Mouse (Mus musculus) brain, embryonic 14.5 days (tissue): Measurements from ENCODE around the gene Pcdh17. TPM values are rescaled to one million over a fixed set of nuclear protein-coding genes. Genes with fewer than 3 reads are reported as not detected.
A peak's percentile ranks its signal among the peaks of the same experiment; 100 is the strongest.

Experiments
- DNase-seq: peaks from one replicate; pipeline ENCODE4 v3.0.0-alpha.2; 2011; ENCODE audit warnings: low read depth
- CTCF ChIP-seq: fragments of 200-500 bp; IDR thresholded peaks from 2 replicates; pipeline ENCODE4 v1.5.1; 2012; ENCODE audit warnings: inconsistent platforms, mild to moderate bottlenecking, moderate library complexity, borderline replicate concordance; ENCODE audit not compliant: insufficient read depth, insufficient read length; ENCODE audit errors: extremely low read depth
- POLR2A ChIP-seq: fragments of 200-500 bp; IDR thresholded peaks from 2 replicates; pipeline ENCODE4 v1.6.1; 2012; ENCODE audit warnings: mild to moderate bottlenecking, inconsistent platforms, borderline replicate concordance; ENCODE audit not compliant: poor library complexity, insufficient read depth, insufficient read length, severe bottlenecking; ENCODE audit errors: extremely low read depth
- polyA plus RNA-seq: library from polyadenylated mRNA; depleted of rRNA; stranded (reverse); fragments of >200 nt; gene quantifications from 2 replicates; pipeline ENCODE4 v1.2.3, GENCODE M21; 2012

The Pcdh17 gene
- polyA plus RNA-seq, 1 experiment: 20.3 TPM

DNA sequence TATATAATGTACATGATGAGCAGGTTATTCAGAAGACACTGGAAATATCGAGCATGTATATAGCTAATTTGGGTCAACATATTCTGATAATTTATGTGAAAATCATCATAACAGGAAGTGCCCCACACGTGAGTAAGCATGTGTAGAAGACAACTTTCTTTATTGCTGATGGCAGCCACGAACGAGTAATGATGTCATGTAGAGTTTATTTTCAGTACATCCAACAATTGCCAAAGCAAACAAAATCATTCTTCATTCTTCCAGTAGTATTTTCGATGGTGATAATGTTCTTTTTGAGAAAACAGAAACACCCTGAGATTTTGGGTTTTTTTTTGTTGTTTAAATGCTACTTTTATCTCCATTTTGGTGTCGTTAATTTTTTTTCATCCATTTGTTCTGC is 37.2 kb downstream of the Pcdh17 start:
- no peak for DNase-seq
- TF ChIP-seq CTCF (no peak), POLR2A (no peak)

DNA sequence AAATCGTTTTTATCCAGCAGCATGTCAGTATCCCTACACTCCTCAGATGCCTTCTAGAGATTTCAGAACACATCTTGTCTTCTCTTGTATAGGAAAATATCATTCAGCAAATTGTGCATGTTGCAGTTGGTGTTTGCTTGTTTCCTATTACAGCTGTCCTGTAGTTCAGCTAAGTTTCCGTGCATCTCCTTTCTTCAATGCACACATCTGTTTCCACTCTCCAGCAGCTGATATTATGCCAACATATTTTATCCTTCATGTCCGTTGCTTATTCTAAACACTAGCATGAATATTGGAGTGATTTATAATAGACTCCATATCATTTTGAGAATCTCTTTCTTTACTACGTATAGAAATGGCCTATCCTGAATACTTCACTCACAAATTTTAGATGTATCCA is 41.0 kb downstream of the Pcdh17 start:
- TF ChIP-seq CTCF: no peak
- no peak for TF ChIP-seq POLR2A
- DNase-seq: no peak

DNA sequence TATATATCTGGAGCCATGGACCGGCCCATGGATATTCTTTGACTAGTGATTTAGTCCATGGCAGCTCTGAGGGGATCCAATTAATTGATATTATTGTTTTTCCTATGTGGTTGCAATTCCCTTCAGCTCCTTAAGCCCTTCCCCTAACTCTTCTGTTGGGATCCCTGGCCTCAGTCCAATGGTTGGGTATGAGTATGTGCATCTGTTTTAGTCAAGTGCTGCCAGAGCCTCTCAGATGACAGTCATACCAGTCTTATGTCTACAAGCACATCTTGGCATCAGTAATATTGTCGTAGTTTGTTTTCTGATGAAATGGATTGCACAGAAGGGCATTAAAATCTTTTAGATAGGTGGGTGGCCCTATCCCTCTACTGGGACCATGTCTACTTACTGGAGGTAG is 67.6 kb downstream of the Pcdh17 start:
- TF ChIP-seq POLR2A: no peak
- TF ChIP-seq CTCF: no peak
- DNase-seq: peak; percentile 52

DNA sequence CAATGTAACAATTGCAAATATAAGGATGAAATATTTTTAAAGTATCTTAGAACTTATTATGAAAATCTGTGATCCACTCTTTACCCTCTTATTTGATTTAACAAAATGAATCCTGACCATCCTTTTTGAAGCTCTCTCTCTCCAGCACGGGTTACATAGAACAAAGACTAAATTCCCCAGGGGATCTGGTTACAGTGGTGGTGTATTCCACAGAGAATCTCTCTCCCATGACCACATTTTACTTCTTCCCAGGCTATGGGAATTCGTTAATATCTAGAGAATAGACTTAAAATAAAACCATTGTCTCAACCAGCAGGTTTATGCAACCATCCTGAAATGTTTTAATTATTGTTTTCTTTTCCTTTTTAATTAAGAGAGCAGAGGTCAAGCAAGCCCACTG is 89.0 kb downstream of the Pcdh17 start:
- no peak for DNase-seq

DNA sequence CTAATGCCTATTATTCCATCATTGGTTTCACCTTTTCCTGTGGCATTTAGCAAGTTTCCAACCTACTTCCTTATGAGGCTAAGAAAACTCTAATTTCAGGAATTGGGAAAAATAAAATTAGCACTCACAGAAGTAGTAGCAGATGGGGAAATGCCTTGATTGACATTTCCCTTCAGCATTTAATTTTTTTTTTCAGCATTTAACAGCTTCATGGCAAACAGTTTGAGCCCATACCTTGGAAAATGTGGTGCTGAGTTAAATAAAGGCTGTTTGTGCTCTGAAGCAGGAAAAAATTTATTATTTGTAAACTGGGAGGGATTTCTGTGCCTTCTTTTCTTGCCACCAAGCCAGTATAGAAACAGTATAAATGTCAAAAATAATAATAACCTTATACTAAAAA is 91.9 kb downstream of the Pcdh17 start:
- DNase-seq: peak; percentile 76
- TF ChIP-seq POLR2A: no peak
- TF ChIP-seq CTCF: no peak

More for the DNA sequence above, 89.0 kb downstream of the Pcdh17 start:
- TF ChIP-seq CTCF (no peak), POLR2A (no peak)

DNA sequence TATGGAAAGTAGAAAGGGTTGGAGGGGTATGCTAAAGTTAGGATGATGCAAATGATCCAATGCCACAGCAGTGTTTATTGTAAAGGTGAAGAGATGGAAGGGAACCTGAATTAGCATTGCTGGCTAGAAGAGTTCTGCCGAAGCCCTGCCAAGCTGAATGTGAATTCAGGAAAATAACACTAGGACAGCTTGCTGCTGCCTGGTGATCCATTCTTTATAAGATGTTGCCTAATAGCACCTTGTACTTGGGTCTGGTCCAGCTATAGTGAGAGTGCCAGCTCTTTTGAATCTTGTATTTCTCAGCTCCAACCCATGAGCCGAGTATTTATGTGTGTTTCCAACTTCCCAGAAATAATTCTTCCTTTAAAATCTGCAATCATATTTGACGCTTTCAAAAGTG is 98.5 kb downstream of the Pcdh17 start:
- peak; percentile 86 for DNase-seq
- no peak for TF ChIP-seq CTCF
- no peak for TF ChIP-seq POLR2A

DNA sequence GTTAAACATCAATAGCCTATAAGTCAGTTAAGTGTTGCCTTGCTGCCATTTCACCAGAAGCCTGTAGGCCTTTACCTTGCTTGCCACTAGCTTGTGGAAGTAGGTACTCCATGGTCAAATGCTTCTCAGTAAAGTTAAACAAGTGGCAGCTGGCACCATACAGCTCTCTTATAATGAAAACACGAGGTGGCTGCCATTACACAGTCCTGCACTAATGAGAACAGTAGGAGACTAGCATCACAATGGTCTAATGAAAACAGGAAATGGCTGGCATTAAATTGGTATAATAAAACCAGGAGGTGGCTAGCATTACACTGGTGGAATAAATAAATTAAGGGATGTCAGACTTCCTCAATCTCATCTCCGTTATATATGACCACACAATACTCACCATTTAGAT is 102.6 kb downstream of the Pcdh17 start:
- TF ChIP-seq CTCF (no peak), POLR2A (no peak)
- DNase-seq: peak; percentile 74

DNA sequence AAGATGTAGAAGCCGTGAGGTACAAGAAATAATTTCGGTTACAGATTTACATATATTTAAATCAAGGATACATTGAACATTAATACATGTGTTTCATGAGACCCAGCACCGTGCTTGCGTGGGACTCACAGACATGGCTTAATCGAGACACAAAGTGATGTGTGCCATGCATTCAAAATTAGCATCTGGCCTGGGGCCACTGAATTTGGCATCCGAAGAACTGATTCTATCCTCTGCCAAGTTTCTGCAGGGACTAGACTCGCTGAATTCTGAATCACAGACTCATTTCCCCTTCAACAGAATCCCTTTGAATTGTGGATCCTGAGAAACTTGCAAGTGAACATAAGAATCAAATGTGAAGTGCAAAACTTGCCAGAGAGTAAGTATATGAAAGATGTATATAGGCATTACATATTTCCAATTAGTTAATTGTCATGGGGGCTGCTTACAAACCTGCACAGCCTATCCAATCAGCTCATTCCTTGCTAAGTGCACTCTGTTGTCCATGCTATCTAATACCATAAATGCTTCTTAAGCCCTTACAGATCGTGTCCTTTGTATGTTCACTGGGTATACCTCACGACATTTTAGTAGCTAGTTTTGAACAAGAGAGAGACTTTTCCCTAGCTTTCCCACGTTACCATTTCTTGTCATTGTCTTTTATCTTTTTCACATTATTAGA is 104.3 kb downstream of the Pcdh17 start:
- peak; percentile 95 for DNase-seq
- TF ChIP-seq POLR2A: no peak
- TF ChIP-seq CTCF: no peak

DNA sequence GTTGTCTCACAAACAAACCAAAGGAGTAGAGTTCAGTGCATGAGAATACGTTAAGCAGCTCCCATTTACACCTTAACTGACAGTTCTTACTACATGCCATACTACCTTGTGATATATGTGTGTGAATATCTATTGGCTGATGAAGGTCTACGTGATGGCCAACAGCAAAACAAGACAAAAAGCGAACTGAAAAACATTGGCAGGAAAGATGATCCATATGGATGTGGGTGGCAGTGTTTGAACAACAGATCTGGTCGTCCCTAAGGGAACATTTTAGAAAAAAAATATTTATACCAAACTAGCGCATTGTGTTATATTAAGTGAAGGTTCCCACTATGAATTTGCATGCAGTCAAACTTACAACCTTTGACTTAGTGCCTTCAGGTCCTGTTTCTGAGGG is 108.2 kb downstream of the Pcdh17 start:
- DNase-seq: peak; percentile 57
- TF ChIP-seq CTCF: no peak
- no peak for TF ChIP-seq POLR2A

DNA sequence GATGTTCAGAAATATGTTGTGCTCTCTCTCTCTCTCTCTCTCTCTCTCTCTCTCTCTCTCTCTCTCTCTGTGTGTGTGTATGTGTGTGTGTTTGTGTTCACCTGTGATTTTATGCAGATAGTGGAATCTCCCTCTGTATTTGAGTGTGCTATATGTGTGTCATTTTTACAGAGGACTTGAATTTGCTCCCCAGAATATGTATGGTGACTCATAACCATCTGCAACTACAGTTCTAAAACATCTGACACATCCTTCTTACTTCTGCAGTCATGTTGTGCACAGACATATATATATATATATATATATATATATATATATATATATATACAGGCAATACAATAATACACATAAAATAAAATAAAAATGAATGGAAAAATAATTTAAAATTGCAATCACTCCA is 127.7 kb downstream of the Pcdh17 start:
- DNase-seq: no peak
- TF ChIP-seq POLR2A (no peak), CTCF (no peak)
